Mouse (Mus musculus): ENCODE measurements at regions not wholly inside any gene's neighbourhood (a gene's known extent, or its start where the extent isn't known, plus 50 kb on each side); places are given as distances from the start of the nearest gene placed in this dataset.

DNA sequence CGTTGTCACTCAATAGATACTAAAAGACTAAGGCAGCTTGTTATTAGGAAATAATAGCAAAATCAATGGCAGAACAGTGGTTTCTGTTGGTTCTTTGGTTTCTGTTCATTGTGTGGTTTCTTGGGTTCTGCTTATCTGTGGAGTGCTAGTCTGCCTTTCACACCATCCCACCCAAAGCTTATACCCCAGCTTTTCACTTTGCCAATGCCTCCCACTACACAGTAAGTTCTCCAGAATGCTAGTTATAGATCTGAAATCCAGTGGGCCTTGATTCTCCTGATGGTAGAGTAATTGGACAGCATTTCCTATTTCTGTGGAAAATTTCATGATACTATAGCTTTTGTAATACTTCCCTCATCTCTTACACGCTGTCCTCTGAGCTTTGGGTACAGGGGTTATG, 700.8 kb upstream of the 1700009N14Rik start:
- no peak for DNase-seq (ENCODE audit: extremely low spot score in 1 of 2, low spot score in 1 of 2)

DNA sequence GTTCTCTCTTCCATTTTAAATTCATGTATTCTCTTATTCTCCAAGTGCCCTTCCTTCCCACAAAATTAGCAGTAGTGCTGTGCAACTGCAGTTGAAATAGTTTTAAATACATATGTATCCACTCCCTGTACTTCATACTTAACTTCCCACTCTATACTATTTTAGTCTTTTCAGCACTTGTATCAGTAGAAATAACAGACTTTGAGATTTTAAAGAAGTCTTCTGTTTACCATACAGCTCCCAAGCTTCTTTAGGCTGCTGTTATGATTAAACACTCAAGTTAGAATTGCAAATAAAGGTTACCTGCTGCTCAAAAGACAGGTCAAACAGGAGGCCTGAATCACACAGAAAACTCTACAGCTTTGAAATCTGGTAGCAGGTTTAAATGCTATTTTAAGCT, 665.1 kb upstream of the 1700009N14Rik start:
- DNase-seq (ENCODE audit: extremely low spot score in 1 of 2, low spot score in 1 of 2) = no peak

DNA sequence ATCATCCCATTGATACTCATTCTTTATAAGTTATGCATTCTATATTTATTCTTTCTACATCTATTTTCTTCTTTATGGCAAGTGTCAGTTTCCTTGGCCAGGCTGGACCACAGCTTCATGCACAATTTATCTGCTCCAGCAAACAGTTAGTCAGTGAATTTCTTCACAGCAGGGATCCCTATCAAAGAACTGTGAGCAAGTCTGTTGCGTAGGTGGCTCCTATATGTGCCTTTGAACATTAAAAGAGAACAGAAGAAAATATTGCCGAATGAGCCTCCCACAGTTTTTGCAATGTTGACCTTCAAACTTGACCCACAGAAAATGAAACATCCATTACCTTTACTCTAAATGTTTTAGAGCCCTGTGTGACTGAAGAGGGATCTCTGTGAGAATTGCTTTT, 625.0 kb upstream of the 1700009N14Rik start:
- peak in 1 of 2 experiments; percentile 3 for DNase-seq (ENCODE audit: extremely low spot score in 1 of 2, low spot score in 1 of 2)

DNA sequence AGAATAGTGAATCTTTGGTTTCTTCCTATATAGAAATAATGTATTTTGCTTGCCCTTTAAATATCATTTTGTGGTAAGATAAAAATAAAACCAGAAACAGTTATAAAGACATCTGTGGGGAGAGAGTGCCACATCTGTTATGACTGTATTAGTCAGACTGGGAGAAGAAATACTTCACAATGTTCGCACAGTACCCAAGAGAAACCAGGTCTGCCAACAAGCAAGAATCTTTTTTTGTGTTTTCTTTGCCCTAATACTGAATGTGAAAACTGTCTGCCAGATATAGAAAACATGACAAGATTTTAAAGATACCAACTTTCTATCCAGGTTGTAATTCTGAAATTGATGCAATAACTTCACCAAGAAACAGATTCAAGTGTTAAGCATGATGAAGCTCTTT, 601.8 kb upstream of the 1700009N14Rik start:
- DNase-seq (ENCODE audit: extremely low spot score in 1 of 2, low spot score in 1 of 2) = no peak

DNA sequence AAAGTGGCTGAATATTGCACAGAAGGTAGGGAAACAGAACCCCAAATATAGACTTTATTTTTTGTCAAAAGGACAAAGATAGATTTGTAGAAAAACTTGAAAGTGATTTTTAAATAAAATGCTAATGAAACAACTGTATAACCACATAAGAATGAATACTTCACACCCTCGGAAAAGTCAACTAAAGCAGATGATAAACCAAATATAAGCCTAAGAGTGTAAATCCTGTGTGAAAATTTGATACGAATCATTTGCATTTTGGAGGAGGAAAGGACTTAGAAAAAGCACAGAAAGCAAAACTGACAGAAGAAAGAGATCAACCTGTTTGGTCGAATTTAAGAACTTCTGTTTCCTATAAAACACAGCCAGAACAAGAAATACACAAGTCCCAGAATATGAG, 595.7 kb upstream of the 1700009N14Rik start:
- DNase-seq (ENCODE audit: extremely low spot score in 1 of 2, low spot score in 1 of 2) = no peak

DNA sequence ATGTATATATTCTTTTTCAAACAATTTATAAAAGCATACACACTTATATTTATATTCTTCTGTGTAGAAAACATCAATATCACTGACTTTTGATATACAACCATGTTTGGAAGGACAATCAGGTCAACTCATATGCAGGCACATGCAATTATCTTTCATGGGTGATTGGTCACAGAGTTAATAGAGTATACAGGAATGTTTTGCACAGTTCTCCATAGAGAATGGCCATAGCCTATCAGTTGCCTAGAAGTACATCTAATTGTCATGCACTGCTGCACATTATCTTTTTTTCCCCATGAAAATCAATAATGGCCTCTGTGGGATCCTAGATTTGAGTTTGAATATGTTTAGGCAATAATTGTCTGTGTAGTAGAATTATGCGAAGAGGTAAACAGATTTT, 549.5 kb upstream of the 1700009N14Rik start:
- no peak for DNase-seq (ENCODE audit: extremely low spot score in 1 of 2, low spot score in 1 of 2)

DNA sequence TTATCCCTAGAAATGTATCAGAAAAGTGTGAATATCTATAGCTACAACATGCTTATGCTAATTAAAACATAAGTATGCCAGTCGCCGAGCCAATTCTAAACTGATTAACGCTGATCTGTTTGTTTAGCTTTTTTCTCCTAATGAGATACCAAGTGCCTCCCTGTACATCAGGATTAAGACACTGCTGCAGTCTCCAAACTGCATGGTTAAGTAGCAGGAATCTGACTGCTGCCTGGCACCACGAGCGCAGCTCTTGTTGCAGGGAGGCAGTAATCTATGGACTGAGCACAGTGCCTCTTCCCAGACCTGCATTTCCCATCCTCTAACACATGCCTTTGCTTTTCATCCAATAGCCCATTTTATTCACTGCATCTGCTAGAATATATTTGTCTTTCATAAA, 523.3 kb upstream of the 1700009N14Rik start:
- DNase-seq (ENCODE audit: extremely low spot score in 1 of 2, low spot score in 1 of 2) = no peak

DNA sequence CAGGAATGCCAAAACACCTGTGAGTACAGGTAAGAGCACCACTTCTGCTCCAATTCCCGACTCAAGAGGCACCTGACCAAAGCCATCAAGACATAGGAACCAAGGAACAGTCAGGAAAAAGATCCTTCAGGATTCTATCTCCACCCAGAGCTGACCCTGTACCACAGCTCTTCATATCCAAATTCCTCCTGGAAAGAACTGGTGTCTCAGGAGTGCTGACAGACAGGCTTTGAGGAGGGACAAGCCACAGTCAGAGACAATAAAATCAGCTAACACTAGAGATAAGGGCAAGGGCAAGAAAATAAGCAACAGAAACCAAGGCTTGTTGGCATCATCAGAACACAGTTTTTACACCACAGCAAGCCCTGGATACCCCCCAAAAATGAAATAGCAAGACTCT, 496.5 kb upstream of the 1700009N14Rik start:
- no peak for DNase-seq (ENCODE audit: extremely low spot score in 1 of 2, low spot score in 1 of 2)

DNA sequence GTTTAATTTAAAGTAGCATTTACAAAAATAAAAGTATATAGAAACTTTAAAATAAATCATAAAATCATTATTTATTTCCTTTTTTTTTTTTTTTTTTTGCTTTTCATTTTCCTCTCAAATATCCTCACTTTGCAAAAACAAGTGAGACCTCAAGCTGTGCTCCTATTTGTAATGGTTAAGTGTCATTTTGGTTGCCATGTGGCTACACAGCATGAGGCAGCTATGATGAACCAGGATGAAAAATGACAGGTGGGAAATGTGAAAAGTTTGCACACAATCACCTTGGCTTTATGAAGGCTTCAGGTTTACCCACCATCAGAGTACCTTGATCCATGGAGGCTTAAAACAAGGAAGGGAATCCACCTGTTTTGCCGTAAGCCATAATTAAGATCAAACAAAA, 454.9 kb upstream of the 1700009N14Rik start:
- no peak for DNase-seq (ENCODE audit: extremely low spot score in 1 of 2, low spot score in 1 of 2)

Data from layer of hippocampus, postnatal 25 days (tissue).